Mouse (Mus musculus): ENCODE data around the gene Dnah2.

DNA sequence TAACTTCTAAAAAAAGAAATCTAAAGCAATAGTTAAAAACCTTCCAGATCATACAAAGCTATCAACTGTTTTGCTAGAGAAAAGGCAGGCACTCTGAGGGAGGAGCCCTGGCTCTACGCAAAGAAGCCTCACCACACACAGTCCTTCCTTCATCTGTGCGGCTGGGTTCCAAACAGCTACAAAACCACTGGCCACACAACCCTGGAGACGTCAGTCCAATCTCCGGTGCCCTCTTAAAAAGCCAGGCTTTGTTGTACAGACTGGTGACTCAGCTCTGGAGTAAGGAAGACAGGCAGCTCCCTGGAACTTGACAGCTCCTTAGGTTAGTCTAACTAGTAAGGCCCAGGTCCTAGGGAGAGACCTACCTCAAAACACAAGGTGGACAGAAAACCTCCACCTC, 173.3 kb downstream of the Dnah2 start:
- no peak for TF ChIP-seq ELF1 (IDR thresholded peaks at IDR 0.05; ENCODE audit: low read depth, low read length)
- no peak for TF ChIP-seq CTCF (conservative IDR thresholded peaks at IDR 0.05 in 1 of 2, IDR thresholded peaks at IDR 0.05 in 1 of 2; ENCODE audit: low read depth in 2 of 2, low read length in 2 of 2)
- TF ChIP-seq MYC (IDR thresholded peaks at IDR 0.05; ENCODE audit: low read depth, low read length), result no peak
- no peak for TF ChIP-seq HCFC1 (IDR thresholded peaks at IDR 0.05; ENCODE audit: low read depth, low read length)
- no peak for TF ChIP-seq POLR2A (IDR thresholded peaks at IDR 0.05; ENCODE audit: low read depth, low read length)
- no peak for TF ChIP-seq SIN3A (IDR thresholded peaks at IDR 0.05; ENCODE audit: low read length)
- no peak for TF ChIP-seq MAFK (IDR thresholded peaks at IDR 0.05; ENCODE audit: insufficient replicate concordance, low read length)
- TF ChIP-seq RCOR1 (conservative IDR thresholded peaks at IDR 0.05; ENCODE audit: low read depth, low read length), result no peak
- no peak for TF ChIP-seq USF2 (conservative IDR thresholded peaks at IDR 0.05; ENCODE audit: low read depth, low read length)
- no peak for TF ChIP-seq MEF2A (IDR thresholded peaks at IDR 0.05; ENCODE audit: borderline replicate concordance, low read depth, low read length)
- TF ChIP-seq E2F4 (IDR thresholded peaks at IDR 0.05; ENCODE audit: insufficient replicate concordance, low read depth, low read length), result no peak
